Mouse (Mus musculus) cerebellum, postnatal 10 days (tissue): ENCODE measurements around the gene Cbr4.

Experiments
- DNase-seq, 2 experiments: peaks; one replicate each; pipeline ENCODE4 v3.0.0; 2021; ENCODE audit warnings: mixed read lengths in 2 of 2

Gene Cbr4

GRCm38 (mm10) chr8:61487597-61488156 is at the start of gene Cbr4:
Gene Cbr4 (plus strand): TSS chr8:61487734.
- DNase-seq = peak; percentile 92 to 94

- DNase-seq = no peak
These were observed 44.5 kb upstream of the Cbr4 start for GRCm38 (mm10) chr8:61442988-61443387.

- no peak for DNase-seq
These were observed 43.2 kb upstream of the Cbr4 start for GRCm38 (mm10) chr8:61444358-61444757.

GRCm38 (mm10) chr8:61446329-61446728 is 41.2 kb upstream of the Cbr4 start:
- peak in 1 of 2 experiments; percentile 12 for DNase-seq

GRCm38 (mm10) chr8:61448100-61448499 is 39.4 kb upstream of the Cbr4 start:
- no peak for DNase-seq

- no peak for DNase-seq
These were observed 38.7 kb upstream of the Cbr4 start for GRCm38 (mm10) chr8:61448881-61449280.

- DNase-seq = no peak
These were observed 36.5 kb upstream of the Cbr4 start for GRCm38 (mm10) chr8:61450916-61451575.

- DNase-seq = no peak
These were observed 35.7 kb upstream of the Cbr4 start for GRCm38 (mm10) chr8:61451721-61452337.

GRCm38 (mm10) chr8:61459763-61460162 is 27.8 kb upstream of the Cbr4 start:
- DNase-seq = no peak

- DNase-seq = no peak
These were observed 25.3 kb upstream of the Cbr4 start for GRCm38 (mm10) chr8:61462221-61462620.

GRCm38 (mm10) chr8:61464393-61464792 is 23.1 kb upstream of the Cbr4 start:
- DNase-seq = no peak

GRCm38 (mm10) chr8:61466696-61467552 is 20.6 kb upstream of the Cbr4 start:
- DNase-seq = no peak

GRCm38 (mm10) chr8:61467553-61467815 is 20.1 kb upstream of the Cbr4 start:
- DNase-seq = no peak

- no peak for DNase-seq
These were observed 17.3 kb upstream of the Cbr4 start for GRCm38 (mm10) chr8:61470213-61470612.

- no peak for DNase-seq
These were observed 12.3 kb upstream of the Cbr4 start for GRCm38 (mm10) chr8:61475251-61475673.

GRCm38 (mm10) chr8:61476160-61476559 is 11.4 kb upstream of the Cbr4 start:
- no peak for DNase-seq

GRCm38 (mm10) chr8:61478150-61478549 is 9.4 kb upstream of the Cbr4 start:
- no peak for DNase-seq

- DNase-seq = no peak
These were observed 8.7 kb upstream of the Cbr4 start for GRCm38 (mm10) chr8:61478793-61479192.

- peak; percentile 72 to 76 for DNase-seq
These were observed 7.9 kb upstream of the Cbr4 start for GRCm38 (mm10) chr8:61479506-61480214.

- DNase-seq = peak in 1 of 2 experiments; percentile 14
These were observed 7.1 kb upstream of the Cbr4 start for GRCm38 (mm10) chr8:61480260-61480967.

GRCm38 (mm10) chr8:61486923-61487529 is 508 bp upstream of the Cbr4 start:
- DNase-seq = no peak

GRCm38 (mm10) chr8:61488631-61489030 is 1.1 kb downstream of the Cbr4 start:
- DNase-seq = peak in 1 of 2 experiments; percentile 9
